Mouse (Mus musculus) spleen, adult 12 weeks (tissue): ENCODE results near the gene Mcrs1.

Experiments
- DNase-seq: peaks from one replicate; pipeline ENCODE4 v3.0.0; 2022; ENCODE audit warnings: low spot score

The Mcrs1 gene

GRCm38 (mm10) chr15:99205959-99206358, 45.8 kb downstream of the Mcrs1 start:
- DNase-seq, result no peak

- DNase-seq, result no peak
Observed at GRCm38 (mm10) chr15:99198761-99199160, 53.0 kb downstream of the Mcrs1 start.

GRCm38 (mm10) chr15:99195043-99195442, 56.7 kb downstream of the Mcrs1 start:
- DNase-seq, result no peak

- no peak for DNase-seq
Observed at GRCm38 (mm10) chr15:99194358-99194757, 57.4 kb downstream of the Mcrs1 start.
